Mouse (Mus musculus) hindbrain, embryonic 11.5 days (tissue): ENCODE results near the gene Cavin4. TPM values are rescaled to one million over a fixed set of nuclear protein-coding genes. Genes with fewer than 3 reads are reported as not detected.

Experiments
- ATAC-seq: fragments of 200-750 bp; cut with Nextera tagmentation; 2 replicates; pipeline ENCODE4 v1.8.0; 2017; ENCODE audit warnings: mild to moderate bottlenecking, moderate TSS enrichment, moderate library complexity; ENCODE audit not compliant: low FRiP score
- DNase-seq: peaks from one replicate; pipeline ENCODE4 v3.0.0-alpha.2; 2015; ENCODE audit warnings: low spot score
- H3K27ac ChIP-seq: fragments of 300-500 bp; sonication (generic); 2 replicates; pipeline ENCODE4 v1.5.1; 2014; ENCODE audit warnings: mild to moderate bottlenecking, low read depth, low read length
- H3K27me3 ChIP-seq: fragments of 300-500 bp; sonication (generic); 2 replicates; pipeline ENCODE4 v1.6.1; 2014; ENCODE audit warnings: mild to moderate bottlenecking, low read length, moderate library complexity, mixed read lengths; ENCODE audit not compliant: control insufficient read depth, insufficient read depth
- H3K36me3 ChIP-seq: fragments of 300-500 bp; sonication (generic); 2 replicates; pipeline ENCODE4 v1.6.1; 2014; ENCODE audit warnings: mild to moderate bottlenecking, low read length, moderate library complexity, mixed read lengths; ENCODE audit not compliant: control insufficient read depth, insufficient read depth
- H3K4me1 ChIP-seq: fragments of 300-500 bp; sonication (generic); replicated peaks from 2 replicates; pipeline ENCODE4 v1.6.1; 2014; ENCODE audit warnings: low read length, mixed read lengths; ENCODE audit not compliant: control insufficient read depth, insufficient read depth
- H3K4me2 ChIP-seq: fragments of 300-500 bp; sonication (generic); replicated peaks from 2 replicates; pipeline ENCODE4 v1.6.1; 2014; ENCODE audit warnings: mild to moderate bottlenecking, low read depth, low read length
- H3K4me3 ChIP-seq: fragments of 300-500 bp; sonication (generic); 2 replicates; pipeline ENCODE4 v1.5.1; 2014; ENCODE audit warnings: low read depth, low read length
- H3K9ac ChIP-seq: fragments of 300-500 bp; sonication (generic); 2 replicates; pipeline ENCODE4 v1.6.1; 2014; ENCODE audit warnings: low read depth, low read length
- H3K9me3 ChIP-seq: fragments of 300-500 bp; sonication (generic); 2 replicates; pipeline ENCODE4 v1.6.1; 2016; ENCODE audit warnings: low read length; ENCODE audit not compliant: control insufficient read depth
- WGBS: fragments of 180-500 bp; shearing (Covaris S2); extraction: QIAGEN DNeasy Blood & Tissue Kit; methylation state at CpG from one replicate; pipeline ENCODE4 v1.1.7; 2014; 5-methylcytosine and 5-hydroxymethylcytosine counted together
- polyA plus RNA-seq: library from polyadenylated mRNA; unstranded; fragments of >200 nt; fragmentation: Nextera tagmentation; extraction: Ambion mirVana; gene quantifications from 2 replicates; pipeline ENCODE4 v1.2.1, GENCODE M21; 2014

Cavin4 gene
- polyA plus RNA-seq, 1 experiment from 2014 or later: 3.8 TPM

GRCm38 (mm10) chr4:48690640-48691039 lies 27.3 kb downstream of the Cavin4 start:
- Histone ChIP-seq H3K4me1 (no peaks in the 10 kb centered on the region), H3K27ac (no peak overlapping the region), H3K4me3 (no peak overlapping the region), H3K9me3 (no peaks in the 10 kb centered on the region), H3K36me3 (no peaks in the 10 kb centered on the region), H3K27me3 (no peaks in the 10 kb centered on the region), H3K4me2 (no peak overlapping the region), H3K9ac (no peak overlapping the region)
- DNase-seq (peak; percentile 73), ATAC-seq (peak; percentile 45; the same call in 1 of the 2 replicates)
- 88% methylated on average over 9 of the region's 9 CpGs for WGBS

DNA sequence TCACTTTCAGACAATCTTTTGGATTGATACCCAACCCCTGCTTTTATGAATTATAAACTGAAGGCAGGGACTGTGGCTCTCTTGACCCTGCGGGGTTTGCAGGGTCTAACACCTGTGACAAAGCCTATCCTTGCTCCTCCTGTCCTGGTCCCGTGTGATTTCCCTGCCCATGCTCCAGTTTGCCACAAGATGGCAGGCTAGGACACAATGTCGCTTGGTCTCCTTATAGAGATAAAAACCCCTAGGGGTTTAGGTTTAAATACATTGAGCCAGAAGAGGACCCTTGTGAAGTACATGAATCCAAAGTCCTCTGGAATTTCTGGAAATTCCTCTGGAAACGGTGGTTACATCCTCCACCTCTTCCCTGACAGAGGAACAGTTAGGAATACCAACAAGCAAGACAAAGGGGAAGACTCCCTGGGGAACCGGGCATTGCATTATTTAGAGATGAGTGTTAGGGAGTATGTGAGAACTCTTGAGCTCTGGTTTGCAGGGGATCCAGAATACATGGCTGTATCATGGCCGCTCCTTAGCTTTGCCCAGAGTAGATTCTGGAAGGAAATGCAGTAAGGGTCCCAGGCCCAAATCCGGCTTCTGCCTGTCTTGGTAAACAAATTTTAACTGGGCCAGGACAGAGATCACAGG lies 28.6 kb downstream of the Cavin4 start:
- Histone ChIP-seq H3K4me1 (no peaks in the 10 kb centered on the region), H3K4me2 (no peak overlapping the region)
- ATAC-seq: peak; percentile 75

GRCm38 (mm10) chr4:48692736-48693292 lies 29.5 kb downstream of the Cavin4 start:
- H3K4me2 ChIP-seq: no peak overlapping the region
- H3K36me3 ChIP-seq: no peaks in the 10 kb centered on the region
- ATAC-seq: peak; percentile 18; the same call in 1 of the 2 replicates
- no peak overlapping the region for H3K9ac ChIP-seq
- no peaks in the 10 kb centered on the region for H3K9me3 ChIP-seq
- DNase-seq: no peak
- WGBS: 65% methylated on average over 9 of the region's 9 CpGs
- H3K27me3 ChIP-seq: no peaks in the 10 kb centered on the region
- H3K4me3 ChIP-seq: no peak overlapping the region
- no peak overlapping the region for H3K27ac ChIP-seq
- no peaks in the 10 kb centered on the region for H3K4me1 ChIP-seq

More for the DNA sequence above, 28.6 kb downstream of the Cavin4 start:
- 42% methylated on average over 7 of the region's 7 CpGs for WGBS
- peak; percentile 81 for DNase-seq
- Histone ChIP-seq H3K27ac (no peak overlapping the region), H3K9me3 (no peaks in the 10 kb centered on the region), H3K9ac (no peak overlapping the region), H3K36me3 (no peaks in the 10 kb centered on the region), H3K4me3 (no peak overlapping the region), H3K27me3 (no peaks in the 10 kb centered on the region)

- DNase-seq (no peak), ATAC-seq (no peak)
- no peak overlapping the region for H3K9ac ChIP-seq
- H3K4me2 ChIP-seq: no peak overlapping the region
- H3K27ac ChIP-seq: no peak overlapping the region
- H3K27me3 ChIP-seq: no peaks in the 10 kb centered on the region
- no peaks in the 10 kb centered on the region for H3K4me1 ChIP-seq
- no peaks in the 10 kb centered on the region for H3K9me3 ChIP-seq
- WGBS: 73% methylated on average over 3 of the region's 3 CpGs
- no peaks in the 10 kb centered on the region for H3K36me3 ChIP-seq
- H3K4me3 ChIP-seq: no peak overlapping the region
Measured at GRCm38 (mm10) chr4:48696706-48697105, 33.4 kb downstream of the Cavin4 start.

DNA sequence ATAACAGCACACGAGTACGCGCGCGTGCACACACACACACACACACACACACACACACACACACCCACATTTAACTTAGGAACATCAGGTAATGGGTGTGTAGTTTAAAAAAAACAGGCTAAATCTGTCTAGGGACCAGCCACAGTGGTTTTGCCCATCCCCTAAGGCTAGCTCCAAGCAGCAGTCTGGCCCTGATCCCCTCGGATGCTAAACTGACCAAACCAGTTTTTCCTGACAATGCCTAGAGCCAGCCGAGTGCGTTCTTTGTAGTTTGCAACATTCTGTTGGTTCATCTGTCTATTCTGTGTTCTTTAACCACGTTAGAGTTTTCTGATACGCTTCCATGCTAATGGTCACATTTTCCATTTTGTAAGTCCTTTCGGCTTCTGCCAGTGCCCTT lies 34.0 kb downstream of the Cavin4 start:
- no peak overlapping the region for H3K4me3 ChIP-seq
- H3K4me1 ChIP-seq: no peaks in the 10 kb centered on the region
- H3K9ac ChIP-seq: no peak overlapping the region
- no peak overlapping the region for H3K27ac ChIP-seq
- ATAC-seq (no peak), DNase-seq (no peak)
- 55% methylated on average over 11 of the region's 11 CpGs for WGBS
- H3K27me3 ChIP-seq: no peaks in the 10 kb centered on the region
- no peaks in the 10 kb centered on the region for H3K9me3 ChIP-seq
- no peak overlapping the region for H3K4me2 ChIP-seq
- H3K36me3 ChIP-seq: no peaks in the 10 kb centered on the region

- Histone ChIP-seq H3K9me3 (no peaks in the 10 kb centered on the region), H3K4me3 (no peak overlapping the region), H3K27me3 (no peaks in the 10 kb centered on the region), H3K4me2 (no peak overlapping the region), H3K4me1 (no peaks in the 10 kb centered on the region), H3K36me3 (no peaks in the 10 kb centered on the region), H3K27ac (no peak overlapping the region), H3K9ac (no peak overlapping the region)
- WGBS: 81% methylated on average over 8 of the region's 8 CpGs
- DNase-seq (no peak), ATAC-seq (no peak)
Measured at GRCm38 (mm10) chr4:48715865-48716650, 52.7 kb downstream of the Cavin4 start.

- Histone ChIP-seq H3K9me3 (no peaks in the 10 kb centered on the region), H3K4me1 (no peaks in the 10 kb centered on the region), H3K9ac (no peak overlapping the region), H3K4me3 (no peak overlapping the region), H3K27ac (no peak overlapping the region), H3K4me2 (no peak overlapping the region), H3K27me3 (no peaks in the 10 kb centered on the region), H3K36me3 (no peaks in the 10 kb centered on the region)
- DNase-seq: no peak
- 72% methylated on average over 4 of the region's 4 CpGs for WGBS
- ATAC-seq: no peak
Measured at GRCm38 (mm10) chr4:48716817-48717216, 53.5 kb downstream of the Cavin4 start.
